Mouse (Mus musculus) stomach, embryonic 14.5 days (tissue): ENCODE results near the gene Mtf2. TPM values are rescaled to one million over a fixed set of nuclear protein-coding genes. Genes with fewer than 3 reads are reported as not detected.
"Not testable (repeated sequence)": the region's sequence is repeated elsewhere in the genome, so short reads cannot be mapped to it uniquely, and the experiment has no call there.

Experiments used
- ATAC-seq: fragments of 200-750 bp; cut with Nextera tagmentation; 2 replicates; pipeline ENCODE4 v1.8.0; 2017; ENCODE audit warnings: low read depth, moderate TSS enrichment; ENCODE audit not compliant: insufficient number of reproducible peaks, insufficient read depth, low FRiP score
- H3K27ac ChIP-seq: fragments of 300-500 bp; sonication (generic); 2 replicates; pipeline ENCODE4 v1.5.1; 2014; ENCODE audit warnings: mild to moderate bottlenecking, low read length, moderate library complexity, mixed read lengths
- H3K27me3 ChIP-seq: fragments of 300-500 bp; sonication (generic); 2 replicates; pipeline ENCODE4 v1.6.1; 2014; ENCODE audit warnings: low read length, control low read depth, mixed read lengths; ENCODE audit not compliant: control insufficient read depth, insufficient read depth
- H3K36me3 ChIP-seq: fragments of 300-500 bp; sonication (generic); 2 replicates; pipeline ENCODE4 v1.6.1; 2014; ENCODE audit warnings: mild to moderate bottlenecking, control low read depth, low read length, moderate library complexity, mixed read lengths; ENCODE audit not compliant: control insufficient read depth, insufficient read depth
- H3K4me1 ChIP-seq: fragments of 300-500 bp; sonication (generic); 2 replicates; pipeline ENCODE4 v1.6.1; 2014; ENCODE audit warnings: low read length, control low read depth, mixed read lengths; ENCODE audit not compliant: control insufficient read depth, insufficient read depth
- H3K4me2 ChIP-seq: fragments of 300-500 bp; sonication (generic); replicated peaks from 2 replicates; pipeline ENCODE4 v1.6.1; 2014; ENCODE audit warnings: low read depth, low read length, control low read depth
- H3K4me3 ChIP-seq: fragments of 300-500 bp; sonication (generic); 2 replicates; pipeline ENCODE4 v1.5.1; 2014; ENCODE audit warnings: low read depth, low read length, control low read depth
- H3K9ac ChIP-seq: fragments of 300-500 bp; sonication (generic); replicated peaks from 2 replicates; pipeline ENCODE4 v1.6.1; 2014; ENCODE audit warnings: low read depth, mild to moderate bottlenecking, control low read depth, low read length, moderate library complexity, mixed read lengths
- H3K9me3 ChIP-seq: fragments of 300-500 bp; sonication (generic); 2 replicates; pipeline ENCODE4 v1.6.1; 2016; ENCODE audit warnings: low read depth, low read length, control low read depth; ENCODE audit not compliant: control insufficient read depth
- WGBS: fragments of 180-500 bp; shearing (Covaris S2); extraction: QIAGEN DNeasy Blood & Tissue Kit; methylation state at CpG from one replicate; pipeline ENCODE4 v1.1.7; 2014; 5-methylcytosine and 5-hydroxymethylcytosine counted together
- polyA plus RNA-seq: library from polyadenylated mRNA; unstranded; fragments of >200 nt; fragmentation: Nextera tagmentation; extraction: Ambion mirVana; gene quantifications from 2 replicates; pipeline ENCODE4 v1.2.1, GENCODE M21; 2014

The Mtf2 gene
- polyA plus RNA-seq, 1 experiment from 2014 or later: 95.0 TPM

- no peak for ATAC-seq
- no peak overlapping the region for H3K27ac ChIP-seq
Measured at GRCm38 (mm10) chr5:108034194-108034593, 31.3 kb upstream of the Mtf2 start.

GRCm38 (mm10) chr5:108035523-108035922 is 30.0 kb upstream of the Mtf2 start:
- Histone ChIP-seq H3K36me3 (no peaks in the 10 kb centered on the region), H3K4me2 (no peak overlapping the region), H3K4me3 (no peak overlapping the region), H3K9ac (no peak overlapping the region), H3K4me1 (no peaks in the 10 kb centered on the region), H3K27me3 (no peaks in the 10 kb centered on the region), H3K27ac (no peak overlapping the region), H3K9me3 (no peaks in the 10 kb centered on the region)
- no peak for ATAC-seq
- WGBS: 18% methylated on average over 2 of the region's 2 CpGs

More at GRCm38 (mm10) chr5:108034194-108034593, 31.3 kb upstream of the Mtf2 start:
- Histone ChIP-seq H3K4me1 (no peaks in the 10 kb centered on the region), H3K4me2 (no peak overlapping the region), H3K27me3 (no peaks in the 10 kb centered on the region), H3K9me3 (no peaks in the 10 kb centered on the region), H3K9ac (no peak overlapping the region), H3K4me3 (no peak overlapping the region), H3K36me3 (no peaks in the 10 kb centered on the region)
- WGBS: 40% methylated on average over 3 of the region's 4 CpGs

GRCm38 (mm10) chr5:108042061-108042460 is 23.4 kb upstream of the Mtf2 start:
- 84% methylated on average over 5 of the region's 5 CpGs for WGBS
- Histone ChIP-seq H3K27ac (no peak overlapping the region), H3K4me1 (no peaks in the 10 kb centered on the region), H3K36me3 (no peaks in the 10 kb centered on the region), H3K4me3 (no peak overlapping the region), H3K27me3 (no peaks in the 10 kb centered on the region), H3K9ac (no peak overlapping the region), H3K4me2 (no peak overlapping the region), H3K9me3 (no peaks in the 10 kb centered on the region)
- ATAC-seq: no peak

GRCm38 (mm10) chr5:108043908-108044307 is 21.6 kb upstream of the Mtf2 start:
- no peaks in the 10 kb centered on the region for H3K27me3 ChIP-seq
- H3K27ac ChIP-seq: no peak overlapping the region
- no peak overlapping the region for H3K9ac ChIP-seq
- no peaks in the 10 kb centered on the region for H3K36me3 ChIP-seq
- ATAC-seq: no peak
- no peak overlapping the region for H3K4me3 ChIP-seq
- WGBS: 43% methylated on average over 1 of the region's 1 CpGs
- no peaks in the 10 kb centered on the region for H3K9me3 ChIP-seq
- H3K4me1 ChIP-seq: no peaks in the 10 kb centered on the region
- no peak overlapping the region for H3K4me2 ChIP-seq

GRCm38 (mm10) chr5:108049711-108050268 is 15.7 kb upstream of the Mtf2 start:
- no peaks in the 10 kb centered on the region for H3K27me3 ChIP-seq
- H3K9me3 ChIP-seq: no peaks in the 10 kb centered on the region
- no peaks in the 10 kb centered on the region for H3K4me1 ChIP-seq
- H3K4me3 ChIP-seq: no peak overlapping the region
- H3K9ac ChIP-seq: no peak overlapping the region
- WGBS: 3% methylated on average over 3 of the region's 3 CpGs
- H3K4me2 ChIP-seq: no peak overlapping the region
- no peak for ATAC-seq
- no peaks in the 10 kb centered on the region for H3K36me3 ChIP-seq
- no peak overlapping the region for H3K27ac ChIP-seq

GRCm38 (mm10) chr5:108051026-108051425 is 14.4 kb upstream of the Mtf2 start:
- H3K27me3 ChIP-seq: no peaks in the 10 kb centered on the region
- ATAC-seq: no peak
- H3K4me3 ChIP-seq: no peak overlapping the region
- H3K4me1 ChIP-seq: no peaks in the 10 kb centered on the region
- 85% methylated on average over 2 of the region's 2 CpGs for WGBS
- H3K9ac ChIP-seq: no peak overlapping the region
- H3K27ac ChIP-seq: no peak overlapping the region
- no peak overlapping the region for H3K4me2 ChIP-seq
- H3K36me3 ChIP-seq: no peaks in the 10 kb centered on the region
- no peaks in the 10 kb centered on the region for H3K9me3 ChIP-seq

- H3K9me3 ChIP-seq, H3K4me2 ChIP-seq, H3K4me3 ChIP-seq, H3K27ac ChIP-seq, H3K36me3 ChIP-seq, H3K9ac ChIP-seq, ATAC-seq, H3K27me3 ChIP-seq, H3K4me1 ChIP-seq: not testable (repeated sequence)
- 92% methylated on average over 9 of the region's 9 CpGs for WGBS
Measured at GRCm38 (mm10) chr5:108051727-108052126, 13.7 kb upstream of the Mtf2 start.

GRCm38 (mm10) chr5:108052200-108052599 is 13.3 kb upstream of the Mtf2 start:
- Histone ChIP-seq H3K27me3 (no peaks in the 10 kb centered on the region), H3K9me3 (no peaks in the 10 kb centered on the region), H3K4me3 (no peak overlapping the region), H3K27ac (no peak overlapping the region), H3K9ac (no peak overlapping the region), H3K36me3 (no peaks in the 10 kb centered on the region), H3K4me2 (no peak overlapping the region), H3K4me1 (no peaks in the 10 kb centered on the region)
- WGBS: 79% methylated on average over 1 of the region's 1 CpGs
- ATAC-seq: no peak

- H3K27ac ChIP-seq: no peak overlapping the region
- H3K4me3 ChIP-seq: no peak overlapping the region
- H3K27me3 ChIP-seq: no peaks in the 10 kb centered on the region
- ATAC-seq: no peak
- H3K36me3 ChIP-seq: no peaks in the 10 kb centered on the region
- H3K9me3 ChIP-seq: no peaks in the 10 kb centered on the region
- 91% methylated on average over 6 of the region's 6 CpGs for WGBS
- H3K4me1 ChIP-seq: no peaks in the 10 kb centered on the region
- H3K9ac ChIP-seq: no peak overlapping the region
- H3K4me2 ChIP-seq: no peak overlapping the region
Measured at GRCm38 (mm10) chr5:108053566-108053965, 11.9 kb upstream of the Mtf2 start.
